Mouse (Mus musculus) kidney, postnatal 0 days (tissue): ENCODE data around the gene Pip5k1c. TPM values are rescaled to one million over a fixed set of nuclear protein-coding genes. Genes with fewer than 3 reads are reported as not detected.

Experiments
- ATAC-seq: fragments of 200-750 bp; cut with Nextera tagmentation; replicated peaks from 2 replicates; pipeline ENCODE4 v1.8.0; 2017; ENCODE audit warnings: low read depth, moderate number of reproducible peaks, moderate TSS enrichment, moderate library complexity; ENCODE audit not compliant: low FRiP score
- DNase-seq: peaks from one replicate; pipeline ENCODE4 v3.0.0-alpha.2; 2016; ENCODE audit warnings: low spot score
- H3K27ac ChIP-seq: fragments of 300-500 bp; sonication (generic); 2 replicates; pipeline ENCODE4 v1.5.1; 2014; ENCODE audit warnings: mild to moderate bottlenecking
- H3K27me3 ChIP-seq: fragments of 300-500 bp; sonication (generic); 2 replicates; pipeline ENCODE4 v1.6.1; 2014; ENCODE audit warnings: low read length, mixed read lengths; ENCODE audit not compliant: insufficient read depth
- H3K36me3 ChIP-seq: fragments of 300-500 bp; sonication (generic); 2 replicates; pipeline ENCODE4 v1.6.1; 2014; ENCODE audit warnings: low read length, mixed read lengths; ENCODE audit not compliant: insufficient read depth
- H3K4me1 ChIP-seq: fragments of 300-500 bp; sonication (generic); replicated peaks from 2 replicates; pipeline ENCODE4 v1.6.1; 2014; ENCODE audit warnings: antibody characterized with exemption, low read length, mixed read lengths; ENCODE audit not compliant: insufficient read depth
- H3K4me2 ChIP-seq: fragments of 300-500 bp; sonication (generic); 2 replicates; pipeline ENCODE4 v1.6.1; 2014; ENCODE audit warnings: mild to moderate bottlenecking, low read length, moderate library complexity, mixed read lengths
- H3K4me3 ChIP-seq: fragments of 300-500 bp; sonication (generic); replicated peaks from 2 replicates; pipeline ENCODE4 v1.5.1; 2014; ENCODE audit warnings: low read depth, low read length
- H3K9ac ChIP-seq: fragments of 300-500 bp; sonication (generic); 2 replicates; pipeline ENCODE4 v1.6.1; 2014; ENCODE audit warnings: low read depth, low read length
- H3K9me3 ChIP-seq: fragments of 300-500 bp; sonication (generic); replicated peaks from 2 replicates; pipeline ENCODE4 v1.6.1; 2016; ENCODE audit warnings: low read length, inconsistent platforms, mixed read lengths
- CTCF ChIP-seq: IDR thresholded peaks from 2 replicates; pipeline ENCODE4 v1.5.1; 2016; ENCODE audit warnings: antibody characterized with exemption, low read depth, mild to moderate bottlenecking, moderate library complexity
- WGBS: fragments of 180-500 bp; shearing (Covaris S2); extraction: QIAGEN DNeasy Blood & Tissue Kit; methylation state at CpG from one replicate; pipeline ENCODE4 v1.1.7; 2014; 5-methylcytosine and 5-hydroxymethylcytosine counted together
- polyA plus RNA-seq: library from polyadenylated mRNA; unstranded; fragments of >200 nt; fragmentation: Nextera tagmentation; extraction: Ambion mirVana; gene quantifications from 2 replicates; pipeline ENCODE4 v1.2.1, GENCODE M21; 2015

Gene Pip5k1c
- polyA plus RNA-seq, 1 experiment from 2014 or later: 37.8 TPM

GRCm38 (mm10) chr10:81346453-81347067 is 53.8 kb downstream of the Pip5k1c start:
- Histone ChIP-seq H3K27me3 (0 out of 2 replicates have a peak, but pooled peaks cover 18% of the 10 kb centered on the region), H3K4me1 (0 out of 2 replicates have a peak, but pooled peaks cover 15% of the 10 kb centered on the region), H3K9ac (peak overlapping the region; percentile 39; the same call in 1 of the 2 replicates), H3K36me3 (no peaks in the 10 kb centered on the region), H3K27ac (no peak overlapping the region), H3K4me3 (peak overlapping the region; percentile 15), H3K9me3 (no peaks in the 10 kb centered on the region), H3K4me2 (peak overlapping the region; percentile 59)
- ATAC-seq (peak; percentile 18), DNase-seq (peak; percentile 79)
- TF ChIP-seq CTCF: peak; percentile 44; the same call in 1 of the 2 replicates
- 11% methylated on average over 55 of the region's 55 CpGs for WGBS

GRCm38 (mm10) chr10:81349146-81349545 is 56.4 kb downstream of the Pip5k1c start:
- DNase-seq: peak; percentile 74
- Histone ChIP-seq H3K36me3 (no peaks in the 10 kb centered on the region), H3K9ac (peak overlapping the region; percentile 43), H3K9me3 (no peaks in the 10 kb centered on the region), H3K27ac (no peak overlapping the region), H3K4me1 (0 out of 2 replicates have a peak, but pooled peaks cover 15% of the 10 kb centered on the region), H3K4me3 (peak overlapping the region; percentile 55), H3K27me3 (no peaks in the 10 kb centered on the region), H3K4me2 (peak overlapping the region; percentile 82)
- TF ChIP-seq CTCF: no peak
- WGBS: 6% methylated on average over 12 of the region's 12 CpGs
- ATAC-seq: 0 out of 2 replicates have a peak, but pooled peaks have one; percentile 13

GRCm38 (mm10) chr10:81349961-81350350 is 57.2 kb downstream of the Pip5k1c start:
- H3K4me2 ChIP-seq: peak overlapping the region; percentile 82
- H3K4me3 ChIP-seq: peak overlapping the region; percentile 55
- TF ChIP-seq CTCF: no peak
- ATAC-seq (peak; percentile 23), DNase-seq (no peak)
- H3K9me3 ChIP-seq: no peaks in the 10 kb centered on the region
- peak overlapping the region; percentile 60; the same call in 1 of the 2 replicates for H3K27ac ChIP-seq
- peak overlapping the region; percentile 77 for H3K9ac ChIP-seq
- H3K4me1 ChIP-seq: 0 out of 2 replicates have a peak, but pooled peaks cover 15% of the 10 kb centered on the region
- no peaks in the 10 kb centered on the region for H3K36me3 ChIP-seq
- no peaks in the 10 kb centered on the region for H3K27me3 ChIP-seq
- 0% methylated on average over 23 of the region's 29 CpGs for WGBS

- peak; percentile 91 for ATAC-seq
- WGBS: under 1% methylated on average over 54 of the region's 54 CpGs
- H3K4me3 ChIP-seq: peak within 1 kb of the TSS; percentile 55
These were observed 57.7 kb downstream of the Pip5k1c start, which contains the start of gene Hmg20b for GRCm38 (mm10) chr10:81350351-81351063. Gene Hmg20b, minus strand, starts transcription at chr10:81350480.

GRCm38 (mm10) chr10:81351678-81352291 is 59.0 kb downstream of the Pip5k1c start:
- no peak for ATAC-seq
- Histone ChIP-seq H3K9me3 (no peaks in the 10 kb centered on the region), H3K9ac (no peak overlapping the region), H3K4me3 (no peak overlapping the region), H3K4me1 (0 out of 2 replicates have a peak, but pooled peaks cover 16% of the 10 kb centered on the region), H3K4me2 (no peak overlapping the region), H3K36me3 (no peaks in the 10 kb centered on the region), H3K27me3 (no peaks in the 10 kb centered on the region), H3K27ac (no peak overlapping the region)
- DNase-seq: no peak
- 26% methylated on average over 9 of the region's 9 CpGs for WGBS
- no peak for TF ChIP-seq CTCF

More at GRCm38 (mm10) chr10:81350351-81351063, 57.7 kb downstream of the Pip5k1c start, which contains the start of gene Hmg20b:
- H3K27ac ChIP-seq: peak within 1 kb of the TSS; percentile 60; the same call in 1 of the 2 replicates
- H3K27me3 ChIP-seq: no peaks in the 10 kb centered on the region
- no peaks in the 10 kb centered on the region for H3K36me3 ChIP-seq
- H3K4me1 ChIP-seq: 0 out of 2 replicates have a peak, but pooled peaks cover 15% of the 10 kb centered on the region
- H3K9me3 ChIP-seq: no peaks in the 10 kb centered on the region
- peak within 1 kb of the TSS; percentile 77 for H3K9ac ChIP-seq
- H3K4me2 ChIP-seq: peak within 1 kb of the TSS; percentile 82
- peak; percentile 84 for TF ChIP-seq CTCF
- peak; percentile 100 for DNase-seq
